Mouse (Mus musculus): Measurements from ENCODE around the gene Kdm2b. TPM values are rescaled to one million over a fixed set of nuclear protein-coding genes. Genes with fewer than 3 reads are reported as not detected.

Kdm2b gene
- 7.6 and 8.6 TPM in 2 replicates for polyA plus RNA-seq (2015; fragmentation: Nextera tagmentation; extraction: Ambion mirVana)

- 8% methylated on average over 15 of the region's 15 CpGs for WGBS
Observed at GRCm38 (mm10) chr5:122989551-122990330, at the start of gene Kdm2b. Kdm2b (minus strand) TSS chr5:122989823.

GRCm38 (mm10) chr5:123039120-123039752 is 49.6 kb upstream of the Kdm2b start:
- TF ChIP-seq CTCF (IDR thresholded peaks at IDR 0.05; ENCODE audit: low read depth): no peak
- H3K36me3 ChIP-seq (ENCODE audit: control insufficient read depth, insufficient read depth): no peaks in the 10 kb centered on the region
- peak overlapping the region; percentile 71 for H3K4me2 ChIP-seq (replicated peaks; ENCODE audit: low read depth)
- 3% methylated on average over 25 of the region's 25 CpGs for WGBS
- peak; percentile 42 for ATAC-seq
- 0 out of 2 replicates have a peak overlapping the region, but pooled peaks have one; percentile 11 for H3K9ac ChIP-seq (ENCODE audit: low read depth, low read length)
- H3K9me3 ChIP-seq (ENCODE audit: control insufficient read depth): no peaks in the 10 kb centered on the region
- H3K27ac ChIP-seq (ENCODE audit: low read depth, low read length): peak overlapping the region; percentile 62
- peak overlapping the region; percentile 33 for H3K4me3 ChIP-seq (ENCODE audit: low read depth, low read length)
- H3K27me3 ChIP-seq (replicated peaks; ENCODE audit: control insufficient read depth, insufficient read depth, low read length): no peaks in the 10 kb centered on the region
- peaks cover 6% of the 10 kb centered on the region; the same call in 1 of the 2 replicates for H3K4me1 ChIP-seq (replicated peaks; ENCODE audit: control insufficient read depth, insufficient read depth, low read length)

More at GRCm38 (mm10) chr5:122989551-122990330, at the start of gene Kdm2b:
- peak within 1 kb of the TSS; percentile 68 for H3K9ac ChIP-seq (ENCODE audit: low read depth, low read length)
- H3K4me1 ChIP-seq (replicated peaks; ENCODE audit: control insufficient read depth, insufficient read depth, low read length): peaks cover 10% of the 10 kb centered on the region; the same call in 1 of the 2 replicates
- no peaks in the 10 kb centered on the region for H3K9me3 ChIP-seq (ENCODE audit: control insufficient read depth)
- H3K36me3 ChIP-seq (ENCODE audit: control insufficient read depth, insufficient read depth): no peaks in the 10 kb centered on the region
- TF ChIP-seq CTCF (IDR thresholded peaks at IDR 0.05; ENCODE audit: low read depth): no peak
- H3K4me2 ChIP-seq (replicated peaks; ENCODE audit: low read depth): peak within 1 kb of the TSS; percentile 98
- ATAC-seq: no peak
- H3K27ac ChIP-seq (ENCODE audit: low read depth, low read length): peak within 1 kb of the TSS; percentile 76
- H3K27me3 ChIP-seq (replicated peaks; ENCODE audit: control insufficient read depth, insufficient read depth, low read length): no peaks in the 10 kb centered on the region
- peak within 1 kb of the TSS; percentile 70 for H3K4me3 ChIP-seq (ENCODE audit: low read depth, low read length)

DNA sequence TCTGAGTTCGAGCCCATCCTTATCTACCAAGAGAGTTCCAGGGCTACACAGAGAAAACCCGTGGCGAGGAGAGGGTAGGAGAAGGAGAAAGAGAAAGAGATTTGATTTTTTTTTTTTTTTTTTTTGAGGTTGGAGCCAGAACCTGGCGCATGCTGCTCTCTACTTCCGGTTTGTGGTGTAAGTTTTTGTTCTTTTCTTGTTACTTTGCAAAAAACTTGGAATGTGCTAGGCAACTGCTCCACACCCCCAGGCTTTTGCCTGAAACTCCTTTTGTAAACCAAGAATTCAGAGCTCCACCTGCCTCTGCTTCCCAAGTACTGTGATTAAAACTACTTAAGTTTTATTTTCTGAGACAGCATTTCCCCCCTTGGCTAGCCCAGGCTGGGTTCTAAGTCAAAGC is 48.5 kb upstream of the Kdm2b start:
- Histone ChIP-seq H3K27ac (ENCODE audit: low read depth, low read length) (no peak overlapping the region), H3K9me3 (ENCODE audit: control insufficient read depth) (no peaks in the 10 kb centered on the region), H3K36me3 (ENCODE audit: control insufficient read depth, insufficient read depth) (no peaks in the 10 kb centered on the region), H3K4me2 (replicated peaks; ENCODE audit: low read depth) (no peak overlapping the region), H3K27me3 (replicated peaks; ENCODE audit: control insufficient read depth, insufficient read depth, low read length) (no peaks in the 10 kb centered on the region), H3K4me3 (ENCODE audit: low read depth, low read length) (no peak overlapping the region), H3K4me1 (replicated peaks; ENCODE audit: control insufficient read depth, insufficient read depth, low read length) (peaks cover 6% of the 10 kb centered on the region; the same call in 1 of the 2 replicates), H3K9ac (ENCODE audit: low read depth, low read length) (no peak overlapping the region)
- TF ChIP-seq CTCF (IDR thresholded peaks at IDR 0.05; ENCODE audit: low read depth): no peak
- no peak for ATAC-seq
- 88% methylated on average over 5 of the region's 5 CpGs for WGBS

GRCm38 (mm10) chr5:123035564-123035963 is 45.9 kb upstream of the Kdm2b start:
- H3K4me2 ChIP-seq (replicated peaks; ENCODE audit: low read depth): no peak overlapping the region; the same call in 1 of the 2 replicates
- H3K27ac ChIP-seq (ENCODE audit: low read depth, low read length): peak overlapping the region; percentile 61; the same call in 1 of the 2 replicates
- TF ChIP-seq CTCF (IDR thresholded peaks at IDR 0.05; ENCODE audit: low read depth): no peak
- H3K9me3 ChIP-seq (ENCODE audit: control insufficient read depth): peaks cover 4% of the 10 kb centered on the region; the same call in 1 of the 2 replicates
- no peak overlapping the region for H3K4me3 ChIP-seq (ENCODE audit: low read depth, low read length)
- no peak overlapping the region for H3K9ac ChIP-seq (ENCODE audit: low read depth, low read length)
- WGBS: 12% methylated on average over 6 of the region's 6 CpGs
- peaks cover 6% of the 10 kb centered on the region; the same call in 1 of the 2 replicates for H3K4me1 ChIP-seq (replicated peaks; ENCODE audit: control insufficient read depth, insufficient read depth, low read length)
- H3K36me3 ChIP-seq (ENCODE audit: control insufficient read depth, insufficient read depth): peaks cover 12% of the 10 kb centered on the region; the same call in 1 of the 2 replicates
- peak; percentile 87 for ATAC-seq
- no peaks in the 10 kb centered on the region for H3K27me3 ChIP-seq (replicated peaks; ENCODE audit: control insufficient read depth, insufficient read depth, low read length)

- Histone ChIP-seq H3K9me3 (ENCODE audit: control insufficient read depth) (peaks cover 4% of the 10 kb centered on the region; the same call in 1 of the 2 replicates), H3K4me1 (replicated peaks; ENCODE audit: control insufficient read depth, insufficient read depth, low read length) (peaks cover 6% of the 10 kb centered on the region; the same call in 1 of the 2 replicates), H3K4me3 (ENCODE audit: low read depth, low read length) (no peak overlapping the region), H3K4me2 (replicated peaks; ENCODE audit: low read depth) (no peak overlapping the region; the same call in 1 of the 2 replicates), H3K27me3 (replicated peaks; ENCODE audit: control insufficient read depth, insufficient read depth, low read length) (no peaks in the 10 kb centered on the region), H3K36me3 (ENCODE audit: control insufficient read depth, insufficient read depth) (peaks cover 12% of the 10 kb centered on the region; the same call in 1 of the 2 replicates), H3K9ac (ENCODE audit: low read depth, low read length) (no peak overlapping the region), H3K27ac (ENCODE audit: low read depth, low read length) (peak overlapping the region; percentile 61; the same call in 1 of the 2 replicates)
- ATAC-seq: peak; percentile 60
- WGBS: 64% methylated on average over 4 of the region's 4 CpGs
- TF ChIP-seq CTCF (IDR thresholded peaks at IDR 0.05; ENCODE audit: low read depth): no peak
Observed at GRCm38 (mm10) chr5:123035089-123035488, 45.5 kb upstream of the Kdm2b start.

DNA sequence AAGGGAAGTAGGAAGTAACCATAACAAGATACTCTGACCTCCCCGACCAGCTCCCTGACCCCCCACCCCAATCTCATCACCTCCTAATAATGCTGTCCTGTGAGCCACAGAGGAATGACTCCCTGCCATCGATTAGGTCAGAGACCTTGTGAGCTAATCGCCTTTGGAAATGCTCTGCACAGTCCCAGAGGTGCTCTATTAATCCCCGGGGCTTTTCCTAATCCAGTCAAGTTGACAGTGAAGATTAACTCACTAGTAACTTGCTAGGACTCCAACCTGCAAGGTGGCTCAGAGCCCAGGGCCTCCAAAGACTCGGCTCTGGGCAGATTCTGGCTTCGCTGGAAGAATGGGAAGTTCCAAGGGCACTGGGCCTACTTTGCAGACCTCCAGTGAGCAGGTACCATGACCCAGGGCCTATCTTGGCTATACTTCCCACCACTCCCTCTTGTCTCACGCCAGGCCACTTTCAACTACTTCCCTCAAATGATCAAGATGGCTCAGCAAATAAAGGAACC is 44.1 kb upstream of the Kdm2b start:
- Histone ChIP-seq H3K4me2 (replicated peaks; ENCODE audit: low read depth) (no peak overlapping the region), H3K27ac (ENCODE audit: low read depth, low read length) (no peak overlapping the region), H3K36me3 (ENCODE audit: control insufficient read depth, insufficient read depth) (peaks cover 25% of the 10 kb centered on the region), H3K27me3 (replicated peaks; ENCODE audit: control insufficient read depth, insufficient read depth, low read length) (no peaks in the 10 kb centered on the region), H3K4me1 (replicated peaks; ENCODE audit: control insufficient read depth, insufficient read depth, low read length) (no peaks in the 10 kb centered on the region; the same call in 1 of the 2 replicates), H3K4me3 (ENCODE audit: low read depth, low read length) (no peak overlapping the region), H3K9ac (ENCODE audit: low read depth, low read length) (no peak overlapping the region), H3K9me3 (ENCODE audit: control insufficient read depth) (peaks cover 4% of the 10 kb centered on the region; the same call in 1 of the 2 replicates)
- WGBS: 64% methylated on average over 7 of the region's 7 CpGs
- no peak for TF ChIP-seq CTCF (IDR thresholded peaks at IDR 0.05; ENCODE audit: low read depth)
- ATAC-seq: no peak

Measured in intestine, postnatal 0 days (tissue).